Mouse (Mus musculus): ENCODE results near the gene Csnk1d.

Gene Csnk1d

GRCm38 (mm10) chr11:120951731-120952730 is 39.1 kb downstream of the Csnk1d start:
- no peak for DNase-seq

- DNase-seq: no peak
Observed at GRCm38 (mm10) chr11:120951237-120951636, 39.9 kb downstream of the Csnk1d start.

GRCm38 (mm10) chr11:120950281-120951202 is 40.6 kb downstream of the Csnk1d start:
- peak; percentile 72 for DNase-seq

- no peak for DNase-seq
Observed at GRCm38 (mm10) chr11:120949863-120950262, 41.3 kb downstream of the Csnk1d start.

GRCm38 (mm10) chr11:120948861-120949851 is 42.0 kb downstream of the Csnk1d start:
- peak; percentile 72 for DNase-seq

- DNase-seq: peak; percentile 34
Observed at GRCm38 (mm10) chr11:120948328-120948727, 42.8 kb downstream of the Csnk1d start, which contains the start of gene Slc16a3. Gene Slc16a3 (plus strand): TSS chr11:120948480.

- DNase-seq: no peak
Observed at GRCm38 (mm10) chr11:120945926-120946325, 45.2 kb downstream of the Csnk1d start.

GRCm38 (mm10) chr11:120945266-120945665 is 45.9 kb downstream of the Csnk1d start:
- DNase-seq: no peak

GRCm38 (mm10) chr11:120940959-120941358 is 50.2 kb downstream of the Csnk1d start:
- DNase-seq: no peak

- DNase-seq: no peak
Observed at GRCm38 (mm10) chr11:120939712-120940341, 51.3 kb downstream of the Csnk1d start.

- DNase-seq: no peak
Observed at GRCm38 (mm10) chr11:120938795-120939194, 52.3 kb downstream of the Csnk1d start.

- DNase-seq: no peak
Observed at GRCm38 (mm10) chr11:120937976-120938375, 53.2 kb downstream of the Csnk1d start.

- DNase-seq: peak; percentile 88
Observed at GRCm38 (mm10) chr11:120932564-120933398, 58.3 kb downstream of the Csnk1d start, which contains the start of gene Ccdc57. Gene Ccdc57 (minus strand): TSS chr11:120932872.

GRCm38 (mm10) chr11:120931479-120931878 is 59.7 kb downstream of the Csnk1d start:
- no peak for DNase-seq

- no peak for DNase-seq
Observed at GRCm38 (mm10) chr11:120928468-120928867, 62.7 kb downstream of the Csnk1d start.

GRCm38 (mm10) chr11:120922528-120922927 is 68.6 kb downstream of the Csnk1d start:
- DNase-seq: no peak

GRCm38 (mm10) chr11:120917756-120918155 is 73.4 kb downstream of the Csnk1d start:
- no peak for DNase-seq

GRCm38 (mm10) chr11:120916477-120916876 is 74.7 kb downstream of the Csnk1d start:
- peak; percentile 50 for DNase-seq

- DNase-seq: no peak
Observed at GRCm38 (mm10) chr11:120913796-120914195, 77.3 kb downstream of the Csnk1d start.

Measured in thymus, postnatal 4 days (tissue).